Comparison of ENCODE assay signal across 9 mouse cellular contexts in the genomic region with DNA sequence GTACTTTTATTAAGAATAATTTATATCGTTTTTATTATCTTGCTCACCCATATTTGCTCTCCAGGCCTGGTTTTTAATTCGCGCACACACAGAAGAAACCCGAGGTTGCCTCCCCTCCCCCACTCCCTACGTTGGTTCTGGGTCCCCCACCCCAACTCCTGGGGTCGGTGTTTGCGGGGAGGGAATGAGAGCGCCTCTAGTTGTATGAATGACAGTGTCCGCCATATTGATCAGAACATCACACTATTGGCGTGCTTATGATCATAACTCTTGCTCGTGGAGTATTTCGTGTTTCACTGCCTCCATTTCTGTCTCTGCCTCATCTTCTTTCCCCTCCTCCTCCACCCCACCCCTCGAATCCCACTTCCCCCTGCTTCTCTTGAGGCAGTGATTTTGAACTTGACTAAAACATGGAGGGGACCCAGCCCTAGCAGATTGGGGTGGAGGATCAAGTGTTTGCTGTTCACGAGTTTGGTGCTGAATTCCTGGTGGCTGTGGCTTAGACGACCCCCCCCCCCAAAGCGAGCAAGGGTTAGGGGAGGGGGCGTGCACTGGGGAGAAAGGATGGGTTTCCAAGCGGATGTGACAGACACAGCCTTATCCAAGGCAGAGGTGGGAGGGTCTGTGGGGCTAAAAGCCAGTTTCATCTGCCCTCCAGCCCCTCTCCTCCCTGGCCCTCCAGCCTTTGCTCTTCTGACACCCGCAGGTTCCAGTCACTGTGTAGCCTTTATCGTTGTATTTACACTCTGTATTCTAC. TPM values are rescaled to one million over a fixed set of nuclear protein-coding genes. Genes with fewer than 3 reads are reported as not detected.
DNase-seq lines count a peak whose midpoint lies in the region; ATAC-seq lines count a peak whose summit lies in the region.
"Had no signal": no experiment of that assay in that cellular context is flagged by ENCODE, and none has a peak within 500 bp of the region (broad histone marks: within the 10 kb centered on the region; RNA-seq: fewer than 3 reads in every experiment).

No protein-coding gene starts in this region.

- WGBS in neural tube, embryonic 11.5 days, result 10% methylated on average over 19 of the region's 20 CpGs
- 4% methylated on average over 20 of the region's 20 CpGs for WGBS in hindbrain, embryonic 16.5 days

- peak overlapping the region; percentile 65 for H3K4me2 ChIP-seq in neural tube, embryonic 11.5 days (ENCODE audit: low read depth)
- peak overlapping the region; percentile 70 for H3K4me2 ChIP-seq in hindbrain, embryonic 16.5 days (ENCODE audit: low read length)

- H3K4me1 ChIP-seq in neural tube, embryonic 11.5 days (ENCODE audit: control insufficient read depth, insufficient read depth, low read length), result peaks cover 7% of the 10 kb centered on the region
- H3K4me1 ChIP-seq in hindbrain, embryonic 16.5 days (ENCODE audit: control insufficient read depth, insufficient read depth, low read depth, low read length), result peaks cover 25% of the 10 kb centered on the region

- H3K4me3 ChIP-seq in neural tube, embryonic 11.5 days (ENCODE audit: low read depth, low read length), result peak overlapping the region; percentile 65
- H3K4me3 ChIP-seq in hindbrain, embryonic 16.5 days (ENCODE audit: low read length), result peak overlapping the region; percentile 86

- no peak for ATAC-seq in neural tube, embryonic 11.5 days (ENCODE audit: insufficient read depth, low FRiP score, low TSS enrichment)
- 0 out of 2 replicates have a peak, but pooled peaks have one; percentile 1 for ATAC-seq in hindbrain, embryonic 16.5 days

- peak; percentile 40 for DNase-seq in embryo, embryonic 10.5 days (ENCODE audit: low spot score)
- DNase-seq in embryo, embryonic 11 days, result no peak
- no peak for DNase-seq in neural tube, embryonic 11.5 days (ENCODE audit: low spot score)
- no peak for DNase-seq in neural tube, embryonic 10.5 days (ENCODE audit: extremely low spot score, low spot score)
- peak; percentile 44 for DNase-seq in retina, postnatal 1 day
- DNase-seq in layer of hippocampus, postnatal 36 days, result no peak
- no peak for DNase-seq in urinary bladder, adult 2 months (ENCODE audit: low spot score)

- H3K9ac ChIP-seq in neural tube, embryonic 11.5 days (ENCODE audit: low read length), result peak overlapping the region; percentile 85
- peak overlapping the region; percentile 96 for H3K9ac ChIP-seq in hindbrain, embryonic 16.5 days (ENCODE audit: low read depth, low read length)

- H3K27ac ChIP-seq in neural tube, embryonic 11.5 days (ENCODE audit: low read depth, low read length), result peak overlapping the region; percentile 14; the same call in 1 of the 2 replicates
- peak overlapping the region; percentile 98 for H3K27ac ChIP-seq in hindbrain, embryonic 16.5 days (ENCODE audit: low read depth, low read length)

- H3K9me3 ChIP-seq in neural tube, embryonic 11.5 days (ENCODE audit: control insufficient read depth, low read length), result no peaks in the 10 kb centered on the region
- no peaks in the 10 kb centered on the region for H3K9me3 ChIP-seq in hindbrain, embryonic 16.5 days (ENCODE audit: control insufficient read depth, low read length)

- no peaks in the 10 kb centered on the region for H3K36me3 ChIP-seq in neural tube, embryonic 11.5 days (ENCODE audit: control insufficient read depth, insufficient read depth, low read length)
- no peaks in the 10 kb centered on the region for H3K36me3 ChIP-seq in hindbrain, embryonic 16.5 days (ENCODE audit: control insufficient read depth, insufficient read depth, low read length)

- H3K27me3 ChIP-seq in neural tube, embryonic 11.5 days (ENCODE audit: control insufficient read depth, insufficient read depth, low read length), result peaks cover 5% of the 10 kb centered on the region; the same call in 1 of the 2 replicates
- H3K27me3 ChIP-seq in hindbrain, embryonic 16.5 days (replicated peaks; ENCODE audit: control insufficient read depth, insufficient read depth, low read length), result no peaks in the 10 kb centered on the region

RNA-seq across cellular contexts. Expression of a gene that starts 2.1 kb away (rescaled TPM):
- 33.8 and 39.0 TPM in 2 replicates for polyA plus RNA-seq in neural tube, embryonic 11.5 days (2014; fragmentation: Nextera tagmentation; extraction: Ambion mirVana)
- polyA plus RNA-seq in hindbrain, embryonic 16.5 days (2015; fragmentation: Nextera tagmentation; extraction: Ambion mirVana), result 215 and 237 TPM in 2 replicates
- 100 to 1,000 TPM; 641 to 673 TPM for total RNA-seq in layer of hippocampus, postnatal 36 days (2021)
- 45.3 and 80.5 TPM in 2 replicates for polyA plus RNA-seq in urinary bladder, adult 2 months (2012; rRNA removed)
- total RNA-seq: common myeloid progenitor, adult 5-6 weeks had no signal

Comparison
In these comparisons a context has a peak if more than half of its experiments do, and no peak if none do; other contexts are left out.
1. DNase-seq: peak in embryo, embryonic 10.5 days (single experiment) and retina, postnatal 1 day (single experiment); none in embryo, embryonic 11 days (single experiment), neural tube, embryonic 11.5 days (single experiment), neural tube, embryonic 10.5 days (single experiment), layer of hippocampus, postnatal 36 days (0 of 2) and urinary bladder, adult 2 months (single experiment).